Mouse (Mus musculus) embryonic facial prominence, embryonic 14.5 days (tissue): Measurements from ENCODE around the gene H1foo. TPM values are rescaled to one million over a fixed set of nuclear protein-coding genes. Genes with fewer than 3 reads are reported as not detected.

Source experiments
- ATAC-seq: fragments of 200-750 bp; cut with Nextera tagmentation; 2 replicates; pipeline ENCODE4 v1.8.0; 2017; ENCODE audit warnings: low read depth, moderate number of reproducible peaks, moderate TSS enrichment
- DNase-seq: peaks from one replicate; pipeline ENCODE4 v3.0.0-alpha.2; 2015; ENCODE audit warnings: low spot score
- H3K27ac ChIP-seq: fragments of 300-500 bp; sonication (generic); replicated peaks from 2 replicates; pipeline ENCODE4 v1.5.1; 2014; ENCODE audit warnings: low read depth, mild to moderate bottlenecking, low read length, moderate library complexity
- H3K27me3 ChIP-seq: fragments of 300-500 bp; sonication (generic); replicated peaks from 2 replicates; pipeline ENCODE4 v1.6.1; 2014; ENCODE audit warnings: low read length; ENCODE audit not compliant: control insufficient read depth, insufficient read depth
- H3K36me3 ChIP-seq: fragments of 300-500 bp; sonication (generic); 2 replicates; pipeline ENCODE4 v1.6.1; 2014; ENCODE audit warnings: low read length, mixed read lengths; ENCODE audit not compliant: control insufficient read depth, insufficient read depth
- H3K4me1 ChIP-seq: fragments of 300-500 bp; sonication (generic); 2 replicates; pipeline ENCODE4 v1.6.1; 2014; ENCODE audit warnings: antibody characterized with exemption, low read length; ENCODE audit not compliant: control insufficient read depth, insufficient read depth
- H3K4me2 ChIP-seq: fragments of 300-500 bp; sonication (generic); 2 replicates; pipeline ENCODE4 v1.6.1; 2014; ENCODE audit warnings: low read depth, mild to moderate bottlenecking, low read length, moderate library complexity, mixed read lengths
- H3K4me3 ChIP-seq: fragments of 300-500 bp; sonication (generic); 2 replicates; pipeline ENCODE4 v1.5.1; 2014; ENCODE audit warnings: low read depth, mild to moderate bottlenecking, low read length
- H3K9ac ChIP-seq: fragments of 300-500 bp; sonication (generic); 2 replicates; pipeline ENCODE4 v1.6.1; 2014; ENCODE audit warnings: low read depth, mild to moderate bottlenecking, low read length, moderate library complexity, mixed read lengths
- H3K9me3 ChIP-seq: fragments of 300-500 bp; sonication (generic); 2 replicates; pipeline ENCODE4 v1.6.1; 2016; ENCODE audit warnings: low read length; ENCODE audit not compliant: control insufficient read depth
- WGBS: fragments of 180-500 bp; shearing (Covaris S2); extraction: QIAGEN DNeasy Blood & Tissue Kit; methylation state at CpG from one replicate; pipeline ENCODE4 v1.1.7; 2014; 5-methylcytosine and 5-hydroxymethylcytosine counted together
- polyA plus RNA-seq: library from polyadenylated mRNA; unstranded; fragments of >200 nt; fragmentation: Nextera tagmentation; extraction: Ambion mirVana; gene quantifications from 2 replicates; pipeline ENCODE4 v1.2.1, GENCODE M21; 2014

The H1foo gene
- polyA plus RNA-seq, 1 experiment from 2014 or later = not detected

GRCm38 (mm10) chr6:115954506-115955074, 9.9 kb downstream of the H1foo start:
- Histone ChIP-seq H3K27me3 (no peaks in the 10 kb centered on the region), H3K4me1 (peaks cover 28% of the 10 kb centered on the region), H3K4me3 (no peak overlapping the region), H3K36me3 (peaks cover 3% of the 10 kb centered on the region; the same call in 1 of the 2 replicates), H3K27ac (peak overlapping the region; percentile 33; the same call in 1 of the 2 replicates), H3K9ac (no peak overlapping the region), H3K4me2 (no peak overlapping the region), H3K9me3 (peaks cover 6% of the 10 kb centered on the region; the same call in 1 of the 2 replicates)
- ATAC-seq (no peak), DNase-seq (no peak)
- 66% methylated on average over 9 of the region's 9 CpGs for WGBS

DNA sequence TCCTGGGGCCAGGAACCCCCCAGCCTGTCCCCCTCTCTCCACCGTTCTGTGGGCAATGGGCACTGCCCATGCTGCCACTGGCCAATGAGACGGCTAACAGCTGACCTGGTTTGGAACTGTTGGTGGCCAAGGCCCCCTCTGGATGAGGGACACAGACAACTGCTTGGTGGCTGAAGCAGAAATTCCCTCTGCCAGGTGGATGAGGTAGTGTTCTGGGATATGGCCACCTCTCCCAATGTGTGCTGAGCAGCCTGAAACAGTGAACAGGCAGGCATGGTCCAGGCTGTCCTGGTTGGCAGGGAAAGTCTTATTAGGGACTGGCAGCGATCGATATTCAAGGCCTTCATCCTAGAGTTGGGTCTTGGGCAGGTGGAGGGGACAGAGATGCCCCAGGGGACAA, 10.4 kb downstream of the H1foo start:
- Histone ChIP-seq H3K4me2 (no peak overlapping the region), H3K4me1 (peaks cover 30% of the 10 kb centered on the region)
- WGBS = 83% methylated on average over 4 of the region's 4 CpGs

DNA sequence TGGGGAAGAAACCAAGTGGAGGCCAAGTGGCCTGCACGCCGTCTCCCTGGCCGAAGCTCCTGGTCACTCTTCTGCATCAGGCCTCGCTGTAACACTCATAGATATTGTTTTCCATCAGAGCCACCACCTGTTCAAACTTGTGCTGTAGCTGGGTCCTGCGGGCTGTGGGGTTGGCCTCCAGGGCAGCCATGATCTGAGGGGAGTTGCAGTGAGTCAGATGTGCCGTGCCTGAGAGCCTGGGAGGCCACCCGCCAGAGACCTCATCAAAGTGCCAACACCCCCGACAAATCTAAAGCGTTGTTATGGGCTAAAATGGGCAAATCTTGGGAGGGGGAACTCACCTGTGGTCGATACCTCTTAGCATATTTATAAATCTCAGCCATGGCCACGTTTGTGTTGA, 10.9 kb downstream of the H1foo start:
- 68% methylated on average over 11 of the region's 11 CpGs for WGBS
- DNase-seq = no peak
- Histone ChIP-seq H3K9ac (no peak overlapping the region), H3K4me1 (peaks cover 30% of the 10 kb centered on the region), H3K9me3 (peaks cover 6% of the 10 kb centered on the region; the same call in 1 of the 2 replicates), H3K4me2 (no peak overlapping the region), H3K27ac (no peak overlapping the region; the same call in 1 of the 2 replicates), H3K36me3 (peaks cover 11% of the 10 kb centered on the region), H3K27me3 (no peaks in the 10 kb centered on the region), H3K4me3 (no peak overlapping the region)
- ATAC-seq = no peak

More for the DNA sequence above, 10.4 kb downstream of the H1foo start:
- H3K9ac ChIP-seq = no peak overlapping the region
- no peak for ATAC-seq
- no peaks in the 10 kb centered on the region for H3K27me3 ChIP-seq
- H3K9me3 ChIP-seq = peaks cover 6% of the 10 kb centered on the region; the same call in 1 of the 2 replicates
- H3K27ac ChIP-seq = no peak overlapping the region
- H3K36me3 ChIP-seq = peaks cover 8% of the 10 kb centered on the region
- no peak overlapping the region for H3K4me3 ChIP-seq
- DNase-seq = no peak

GRCm38 (mm10) chr6:115956418-115956921, 11.7 kb downstream of the H1foo start:
- no peak overlapping the region for H3K9ac ChIP-seq
- H3K9me3 ChIP-seq = peaks cover 4% of the 10 kb centered on the region; the same call in 1 of the 2 replicates
- peaks cover 30% of the 10 kb centered on the region for H3K4me1 ChIP-seq
- no peak overlapping the region for H3K4me3 ChIP-seq
- H3K27ac ChIP-seq = no peak overlapping the region
- no peak overlapping the region for H3K4me2 ChIP-seq
- 76% methylated on average over 13 of the region's 13 CpGs for WGBS
- peaks cover 11% of the 10 kb centered on the region for H3K36me3 ChIP-seq
- ATAC-seq (no peak), DNase-seq (no peak)
- no peaks in the 10 kb centered on the region for H3K27me3 ChIP-seq

DNA sequence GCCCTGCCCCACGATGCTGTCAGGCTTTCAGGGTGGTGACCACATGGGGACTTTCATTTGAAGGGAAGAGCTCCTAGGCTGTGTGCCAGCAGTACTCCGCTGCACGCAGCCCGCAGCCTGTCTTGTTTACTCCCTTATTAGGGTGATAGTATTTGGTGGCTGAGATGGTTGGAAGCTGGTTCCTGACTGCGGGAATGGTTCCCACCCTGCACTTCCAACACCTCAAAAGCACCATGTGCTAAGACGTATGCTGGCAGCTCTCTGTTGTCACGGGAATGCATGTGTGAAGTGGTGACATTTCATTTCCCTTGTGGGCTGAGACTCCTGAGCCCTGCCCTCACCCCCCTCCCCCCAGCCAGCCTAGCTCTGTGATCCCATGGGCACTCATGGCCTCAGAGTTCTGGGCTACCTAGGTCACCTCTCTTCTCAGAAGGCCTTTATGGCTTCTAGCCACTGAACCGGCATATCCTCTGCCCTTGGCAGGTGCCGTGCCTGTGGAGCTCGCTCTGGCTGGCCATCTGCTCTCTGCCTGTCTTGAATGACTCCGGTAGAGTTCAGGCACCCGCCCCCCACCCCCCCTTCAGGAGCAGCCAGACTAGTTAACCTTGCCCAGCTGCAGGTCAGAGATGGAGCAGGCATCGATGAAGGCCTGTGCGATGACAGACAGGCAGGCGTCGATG, 12.3 kb downstream of the H1foo start:
- DNase-seq = peak; percentile 75
- H3K27ac ChIP-seq = peak overlapping the region; percentile 61; the same call in 1 of the 2 replicates
- H3K9me3 ChIP-seq = no peaks in the 10 kb centered on the region
- 26% methylated on average over 16 of the region's 16 CpGs for WGBS
- H3K27me3 ChIP-seq = no peaks in the 10 kb centered on the region
- peaks cover 11% of the 10 kb centered on the region for H3K36me3 ChIP-seq
- no peak overlapping the region for H3K4me3 ChIP-seq
- no peak overlapping the region for H3K9ac ChIP-seq
- ATAC-seq = no peak
- H3K4me1 ChIP-seq = peaks cover 30% of the 10 kb centered on the region
- H3K4me2 ChIP-seq = no peak overlapping the region

- Histone ChIP-seq H3K4me1 (peaks cover 30% of the 10 kb centered on the region), H3K27ac (peak overlapping the region; percentile 61), H3K9me3 (no peaks in the 10 kb centered on the region), H3K27me3 (no peaks in the 10 kb centered on the region), H3K4me3 (no peak overlapping the region), H3K9ac (0 out of 2 replicates have a peak overlapping the region, but pooled peaks have one; percentile 11), H3K36me3 (peaks cover 15% of the 10 kb centered on the region), H3K4me2 (no peak overlapping the region)
- ATAC-seq (0 out of 2 replicates have a peak, but pooled peaks have one; percentile 16), DNase-seq (peak; percentile 44)
- 21% methylated on average over 6 of the region's 6 CpGs for WGBS
Measured at GRCm38 (mm10) chr6:115957681-115958080, 12.9 kb downstream of the H1foo start.

GRCm38 (mm10) chr6:115958445-115958844, 13.7 kb downstream of the H1foo start:
- peaks cover 30% of the 10 kb centered on the region for H3K4me1 ChIP-seq
- peaks cover 16% of the 10 kb centered on the region for H3K36me3 ChIP-seq
- H3K9me3 ChIP-seq = no peaks in the 10 kb centered on the region
- no peak overlapping the region for H3K9ac ChIP-seq
- H3K27ac ChIP-seq = peak overlapping the region; percentile 61
- WGBS = 88% methylated on average over 9 of the region's 9 CpGs
- ATAC-seq (no peak), DNase-seq (no peak)
- no peak overlapping the region for H3K4me3 ChIP-seq
- no peaks in the 10 kb centered on the region for H3K27me3 ChIP-seq
- no peak overlapping the region for H3K4me2 ChIP-seq

DNA sequence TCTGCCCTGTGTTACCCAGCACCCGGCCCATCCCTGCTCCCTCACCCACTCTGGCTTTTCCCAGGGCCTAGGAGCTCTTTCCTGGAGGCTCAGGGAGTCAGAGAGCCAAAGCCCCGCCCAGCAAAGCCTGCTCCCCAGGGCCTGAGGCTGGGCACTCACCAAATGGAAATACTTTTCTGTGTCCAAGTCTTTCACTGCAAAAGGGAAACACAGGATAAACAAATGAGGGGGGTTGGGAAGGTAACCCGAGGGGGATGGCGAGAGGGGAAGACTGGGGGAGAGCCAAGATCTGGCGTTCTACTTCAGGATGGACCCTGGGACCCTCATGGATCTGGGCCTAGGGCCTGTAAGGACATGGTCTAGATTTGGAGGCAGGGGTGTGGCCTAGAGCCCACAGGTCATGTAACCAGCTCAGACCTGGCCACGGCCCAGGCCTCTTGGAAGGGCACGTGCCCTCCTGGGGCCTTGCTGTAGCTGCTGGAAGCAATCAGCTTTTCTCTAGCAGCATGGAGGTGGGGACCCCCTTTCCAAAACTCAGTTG, 14.5 kb downstream of the H1foo start:
- DNase-seq (peak; percentile 76), ATAC-seq (0 out of 2 replicates have a peak, but pooled peaks have one; percentile 14)
- Histone ChIP-seq H3K9me3 (no peaks in the 10 kb centered on the region), H3K4me1 (peaks cover 30% of the 10 kb centered on the region), H3K4me2 (no peak overlapping the region), H3K4me3 (no peak overlapping the region), H3K27me3 (no peaks in the 10 kb centered on the region), H3K9ac (no peak overlapping the region), H3K36me3 (peaks cover 22% of the 10 kb centered on the region), H3K27ac (peak overlapping the region; percentile 44)
- 45% methylated on average over 7 of the region's 7 CpGs for WGBS
